In the genomic region with DNA sequence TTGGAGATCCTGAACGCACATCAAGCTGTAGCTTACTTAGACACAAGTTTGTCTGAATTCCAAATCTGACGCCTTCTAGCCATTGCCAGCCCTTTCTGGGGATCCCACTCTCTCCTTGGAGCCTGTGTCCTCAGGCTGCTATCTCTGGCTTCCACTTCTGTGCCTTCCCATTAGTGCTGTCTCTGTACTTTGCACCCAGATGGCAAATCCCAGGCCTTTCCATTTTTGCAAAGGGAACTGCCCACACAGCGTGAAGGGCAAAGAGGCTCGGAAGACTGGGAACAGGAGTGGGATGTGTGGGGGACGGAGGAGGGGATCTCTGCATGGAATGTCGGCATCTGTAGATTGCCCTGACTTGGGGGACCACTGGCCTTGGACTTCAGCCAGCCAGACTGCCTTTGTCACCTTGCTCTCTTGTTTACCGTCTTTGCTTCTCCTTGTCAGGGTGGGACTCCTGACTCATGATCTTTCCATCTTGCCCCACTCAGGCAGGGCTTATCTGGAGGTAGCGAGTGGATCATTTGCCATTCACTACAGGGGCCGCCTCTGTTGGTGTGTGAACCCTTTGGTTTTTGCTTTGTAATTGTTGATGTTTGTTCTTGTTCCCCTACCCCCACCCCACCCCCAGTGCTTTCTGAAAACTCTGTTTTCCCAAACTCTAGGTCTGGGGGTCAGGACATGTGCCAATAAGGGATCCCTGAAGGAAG, we compare ENCODE assay signal across 11 mouse cellular contexts. TPM values are rescaled to one million over a fixed set of nuclear protein-coding genes. Genes with fewer than 3 reads are reported as not detected.
DNase-seq lines count a peak whose midpoint lies in the region; ATAC-seq and TF ChIP-seq lines count a peak whose summit lies in the region.
"Had no signal": no experiment of that assay in that cellular context is flagged by ENCODE, and none has a peak within 500 bp of the region (broad histone marks: within the 10 kb centered on the region; RNA-seq: fewer than 3 reads in every experiment).

No protein-coding gene starts in this region.

- no peak overlapping the region for H3K27ac ChIP-seq in heart, adult 2 months
- H3K27ac ChIP-seq in liver, embryonic 12.5 days, result peak overlapping the region; percentile 90
- H3K27ac ChIP-seq: hindbrain, embryonic 14.5 days had no signal

- H3K27me3 ChIP-seq in heart, adult 2 months (ENCODE audit: control insufficient read depth, insufficient read depth, low read length), result no peaks in the 10 kb centered on the region
- no peaks in the 10 kb centered on the region for H3K27me3 ChIP-seq in liver, embryonic 12.5 days (replicated peaks)

- DNase-seq in heart, adult 11 months, result peak; percentile 56
- DNase-seq in heart, adult 2 months, result no peak
- peak; percentile 27 to 78 for DNase-seq in left cerebral cortex, postnatal 25 days (ENCODE audit: low spot score in 2 of 2)
- no peak for DNase-seq in left cerebral cortex, adult 11 months (ENCODE audit: low spot score)
- DNase-seq in R1 (ENCODE audit: low read depth, low spot score), result peak; percentile 55
- no peak for DNase-seq in cerebellum, postnatal 25 days
- no peak for DNase-seq in retina, postnatal 1 day
- DNase-seq: cerebellum, postnatal 36 days; gastrocnemius, postnatal 25 days had no signal

- no peaks in the 10 kb centered on the region for H3K36me3 ChIP-seq in heart, adult 2 months (ENCODE audit: control insufficient read depth, insufficient read depth, low read length)
- no peaks in the 10 kb centered on the region for H3K36me3 ChIP-seq in liver, embryonic 12.5 days

- no peaks in the 10 kb centered on the region for H3K79me2 ChIP-seq in heart, adult 2 months (replicated peaks; ENCODE audit: control insufficient read depth, insufficient read depth, low read length)

- WGBS in heart, adult 2 months, result 76% methylated on average over 9 of the region's 9 CpGs
- WGBS in liver, embryonic 12.5 days (ENCODE audit: insufficient replicate concordance), result 60% methylated on average over 9 of the region's 9 CpGs

- no peak overlapping the region for H3K9ac ChIP-seq in heart, adult 2 months (ENCODE audit: low read depth, low read length)
- peak overlapping the region; percentile 49 for H3K9ac ChIP-seq in liver, embryonic 12.5 days
- H3K9ac ChIP-seq: hindbrain, embryonic 14.5 days had no signal

- no peak for TF ChIP-seq CTCF in heart, adult 2 months (IDR thresholded peaks at IDR 0.05)

- no peaks in the 10 kb centered on the region for H3K9me3 ChIP-seq in liver, embryonic 12.5 days (replicated peaks)

- no peak for TF ChIP-seq POLR2A in heart, adult 2 months (IDR thresholded peaks at IDR 0.05; ENCODE audit: insufficient read depth, low read depth, low read length)

- peak overlapping the region; percentile 34 for H3K4me2 ChIP-seq in liver, embryonic 12.5 days
- H3K4me2 ChIP-seq: hindbrain, embryonic 14.5 days had no signal

- H3K4me1 ChIP-seq in heart, adult 2 months (ENCODE audit: control insufficient read depth, insufficient read depth, low read length), result no peaks in the 10 kb centered on the region
- H3K4me1 ChIP-seq in liver, embryonic 12.5 days, result peaks cover 85% of the 10 kb centered on the region

- no peak for TF ChIP-seq EP300 in heart, adult 2 months (IDR thresholded peaks at IDR 0.05; ENCODE audit: insufficient read depth, low read depth, low read length)

- H3K4me3 ChIP-seq in heart, adult 2 months, result no peak overlapping the region
- no peak overlapping the region for H3K4me3 ChIP-seq in liver, embryonic 12.5 days

- ATAC-seq in liver, embryonic 12.5 days, result peak; percentile 92

- intact Hi-C loops in heart, adult 2 months (cut with DNase I), result no loop called here
- intact Hi-C loops in left cerebral cortex, postnatal 25 days (cut with DNase I), result loop anchor here (5.0 kb wide), 1 partner anchor 44 kb away; the partner anchor contains the start of gene Slc20a1

RNA-seq across cellular contexts. Expression of gene Slc20a1, which starts 42.3 kb away (rescaled TPM):
- total RNA-seq in heart, adult 2 months (2021), result 10 to 100 TPM; 10.1 to 15.9 TPM
- 14.7 and 24.7 TPM in 2 replicates for polyA plus RNA-seq in heart, adult 2 months (2012; rRNA removed)
- 100 to 1,000 TPM; 138 to 140 TPM for total RNA-seq in left cerebral cortex, postnatal 25 days (2021)
- polyA plus RNA-seq in liver, embryonic 12.5 days (2016; fragmentation: Nextera tagmentation; extraction: Ambion mirVana), result 76.2 and 78.4 TPM in 2 replicates

RNA-seq across cellular contexts. Expression of gene Ckap2l, which starts 56.1 kb away (rescaled TPM):
- total RNA-seq in heart, adult 2 months (2021), result under 1 TPM; 0.29 to 0.55 TPM
- 0.08 and 0.20 TPM in 2 replicates for polyA plus RNA-seq in heart, adult 2 months (2012; rRNA removed)
- total RNA-seq in left cerebral cortex, postnatal 25 days (2021), result under 1 TPM; 0.21 to 0.53 TPM
- polyA plus RNA-seq in liver, embryonic 12.5 days (2016; fragmentation: Nextera tagmentation; extraction: Ambion mirVana), result 31.6 and 36.3 TPM in 2 replicates

Comparison
In these comparisons a context has a peak if more than half of its experiments do, and no peak if none do; other contexts are left out.
1. DNase-seq: peak in heart, adult 11 months (single experiment), left cerebral cortex, postnatal 25 days (2 of 2) and R1 (single experiment); none in heart, adult 2 months (0 of 2), left cerebral cortex, adult 11 months (single experiment), cerebellum, postnatal 25 days (0 of 2) and retina, postnatal 1 day (single experiment).
2. RNA of gene Slc20a1, which starts 42.3 kb away (total RNA-seq): 138 to 140 TPM in left cerebral cortex, postnatal 25 days; 10.1 to 15.9 TPM in heart, adult 2 months; every median in the first group is over 4 times any median in the second.